Mouse (Mus musculus) liver, adult 10 weeks (tissue): ENCODE measurements around the gene Olfr661. TPM values are rescaled to one million over a fixed set of nuclear protein-coding genes. Genes with fewer than 3 reads are reported as not detected.

Experiments used
- polyA plus RNA-seq: library from polyadenylated mRNA; stranded (reverse); fragments of 350-450 nt; fragmentation: Illumina TruSeq; extraction: RNeasy Lipid Tissue Mini Kit (QIAGEN cat#74804); gene quantifications from one replicate; pipeline ENCODE4 v1.2.3, GENCODE M21; 2014; ENCODE audit warnings: low read depth, low replicate concordance

Gene Olfr661
- polyA plus RNA-seq: not detected

GRCm38 (mm10) chr7:104686201-104686600, at the start of gene Olfr661:
Olfr661 (plus strand) TSS chr7:104686501.

GRCm38 (mm10) chr7:104646841-104647482, 39.3 kb upstream of the Olfr661 start, which contains the start of gene Olfr658:
Olfr658 (minus strand) TSS chr7:104647305.

GRCm38 (mm10) chr7:104666453-104666852, 19.8 kb upstream of the Olfr661 start, which contains the start of gene Olfr659:
Olfr659 (plus strand) TSS chr7:104666753.

Other genes starting within 250 kb of the Olfr661 start
- 14.2 TPM for gene Trim30a, start 221.3 kb upstream of the Olfr661 start, polyA plus RNA-seq
- 14.9 TPM for gene Trim30d, start 178.7 kb upstream of the Olfr661 start, polyA plus RNA-seq
- gene Olfr651, start 136.4 kb upstream of the Olfr661 start, polyA plus RNA-seq: not detected
- not detected for gene Olfr652, start 125.6 kb upstream of the Olfr661 start, polyA plus RNA-seq
- gene Olfr653, start 109.2 kb upstream of the Olfr661 start, polyA plus RNA-seq: not detected
- not detected for gene Olfr654, start 99.5 kb upstream of the Olfr661 start, polyA plus RNA-seq
- not detected for gene Olfr655, start 84.7 kb upstream of the Olfr661 start, polyA plus RNA-seq
- gene Olfr656, start 72.5 kb upstream of the Olfr661 start, polyA plus RNA-seq: not detected
- not detected for gene Olfr657, start 61.7 kb upstream of the Olfr661 start, polyA plus RNA-seq
- not detected for gene Olfr658, start 39.2 kb upstream of the Olfr661 start, polyA plus RNA-seq
- not detected for gene Olfr659, start 19.7 kb upstream of the Olfr661 start, polyA plus RNA-seq
- not detected for gene Usp17le, start 91.0 kb downstream of the Olfr661 start, polyA plus RNA-seq
- not detected for gene Usp17lb, start 156.1 kb downstream of the Olfr661 start, polyA plus RNA-seq
- gene Usp17la, start 170.5 kb downstream of the Olfr661 start, polyA plus RNA-seq: not detected
- gene Olfr665, start 191.5 kb downstream of the Olfr661 start, polyA plus RNA-seq: not detected
- gene Olfr666, start 209.5 kb downstream of the Olfr661 start, polyA plus RNA-seq: not detected
- not detected for gene Olfr667, start 235.0 kb downstream of the Olfr661 start, polyA plus RNA-seq
- not detected for gene Olfr668, start 241.6 kb downstream of the Olfr661 start, polyA plus RNA-seq
- not detected for gene Olfr669, start 247.7 kb downstream of the Olfr661 start, polyA plus RNA-seq